Mouse (Mus musculus): Measurements from ENCODE around the gene Slc51b.
A peak's percentile ranks its signal among the peaks of the same experiment; 100 is the strongest.

GRCm38 (mm10) chr9:65386373-65387140 is 36.2 kb downstream of the Slc51b start:
- no peak for TF ChIP-seq POLR2A (IDR thresholded peaks at IDR 0.05; ENCODE audit: low read depth, low read length)
- TF ChIP-seq CTCF (conservative IDR thresholded peaks at IDR 0.05; ENCODE audit: insufficient read depth, insufficient read length, low read depth, low read length) = 0 out of 2 replicates have a peak, but pooled peaks have one; percentile 19
